Mouse (Mus musculus): ENCODE results near the gene Trio.

DNA sequence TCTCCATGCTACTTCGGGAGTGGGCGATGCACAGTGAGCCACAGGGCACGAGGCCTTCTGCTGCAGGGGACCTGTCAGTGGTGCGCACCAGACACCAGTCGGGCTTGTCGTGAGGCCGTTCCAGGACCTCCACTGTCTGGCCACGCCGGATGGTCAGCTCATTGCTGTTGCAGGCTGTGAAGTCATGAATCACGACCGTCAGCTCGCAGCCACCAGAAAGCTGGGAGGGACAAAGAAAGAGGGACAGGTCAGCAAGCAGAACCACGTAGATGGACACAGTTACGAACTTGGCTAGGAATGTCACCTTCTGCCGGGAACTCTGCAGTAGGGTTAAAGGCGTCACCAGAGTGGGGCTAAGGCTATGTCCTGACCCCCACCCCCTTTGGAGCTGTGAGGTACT lies 220.0 kb downstream of the Trio start:
- TF ChIP-seq POLR2A (IDR thresholded peaks at IDR 0.05; ENCODE audit: borderline replicate concordance, insufficient read depth, low read length), result no peak
- TF ChIP-seq CTCF (IDR thresholded peaks at IDR 0.05; ENCODE audit: borderline replicate concordance, insufficient read depth, low read depth, low read length), result no peak
